Mouse (Mus musculus) heart, embryonic 11.5 days (tissue): ENCODE measurements around the gene Cox8a. TPM values are rescaled to one million over a fixed set of nuclear protein-coding genes. Genes with fewer than 3 reads are reported as not detected.

Experiments
- ATAC-seq: fragments of 200-750 bp; cut with Nextera tagmentation; replicated peaks from 2 replicates; pipeline ENCODE4 v1.8.0; 2017; ENCODE audit warnings: moderate library complexity; ENCODE audit not compliant: insufficient number of reproducible peaks, low FRiP score, low TSS enrichment
- H3K27ac ChIP-seq: fragments of 300-500 bp; sonication (generic); 2 replicates; pipeline ENCODE4 v1.5.1; 2014; ENCODE audit warnings: mild to moderate bottlenecking, low read depth, low read length
- H3K27me3 ChIP-seq: fragments of 300-500 bp; sonication (generic); 2 replicates; pipeline ENCODE4 v1.6.1; 2014; ENCODE audit warnings: mild to moderate bottlenecking, low read length, mixed read lengths; ENCODE audit not compliant: control insufficient read depth, insufficient read depth
- H3K36me3 ChIP-seq: fragments of 300-500 bp; sonication (generic); 2 replicates; pipeline ENCODE4 v1.6.1; 2014; ENCODE audit warnings: mild to moderate bottlenecking, low read length, moderate library complexity, mixed read lengths; ENCODE audit not compliant: control insufficient read depth, insufficient read depth
- H3K4me1 ChIP-seq: fragments of 300-500 bp; sonication (generic); 2 replicates; pipeline ENCODE4 v1.6.1; 2014; ENCODE audit warnings: low read length; ENCODE audit not compliant: control insufficient read depth, insufficient read depth
- H3K4me2 ChIP-seq: fragments of 300-500 bp; sonication (generic); 2 replicates; pipeline ENCODE4 v1.6.1; 2014; ENCODE audit warnings: mild to moderate bottlenecking, moderate library complexity
- H3K4me3 ChIP-seq: fragments of 300-500 bp; sonication (generic); 2 replicates; pipeline ENCODE4 v1.5.1; 2014; ENCODE audit warnings: low read depth, low read length
- H3K9ac ChIP-seq: fragments of 300-500 bp; sonication (generic); 2 replicates; pipeline ENCODE4 v1.6.1; 2014; ENCODE audit warnings: mild to moderate bottlenecking, low read depth, low read length, moderate library complexity
- H3K9me3 ChIP-seq: fragments of 300-500 bp; sonication (generic); replicated peaks from 2 replicates; pipeline ENCODE4 v1.6.1; 2016; ENCODE audit warnings: low read length; ENCODE audit not compliant: control insufficient read depth
- WGBS: fragments of 180-500 bp; shearing (Covaris S2); extraction: QIAGEN DNeasy Blood & Tissue Kit; methylation state at CpG from one replicate; pipeline ENCODE4 v1.1.7; 2014; ENCODE audit not compliant: insufficient replicate concordance; 5-methylcytosine and 5-hydroxymethylcytosine counted together
- polyA plus RNA-seq: library from polyadenylated mRNA; unstranded; fragments of >200 nt; fragmentation: Nextera tagmentation; extraction: Ambion mirVana; gene quantifications from 2 replicates; pipeline ENCODE4 v1.2.1, GENCODE M21; 2014

Cox8a gene
- polyA plus RNA-seq, 1 experiment from 2014 or later, result 1,771 TPM

GRCm38 (mm10) chr19:7176041-7176696, 41.2 kb downstream of the Cox8a start:
- no peak overlapping the region for H3K4me2 ChIP-seq
- no peak overlapping the region for H3K9ac ChIP-seq
- H3K4me3 ChIP-seq, result no peak overlapping the region
- ATAC-seq, result no peak
- H3K4me1 ChIP-seq, result peaks cover 21% of the 10 kb centered on the region
- 11% methylated on average over 11 of the region's 11 CpGs for WGBS
- H3K36me3 ChIP-seq, result no peaks in the 10 kb centered on the region
- H3K27me3 ChIP-seq, result peaks cover 21% of the 10 kb centered on the region
- no peaks in the 10 kb centered on the region for H3K9me3 ChIP-seq
- no peak overlapping the region for H3K27ac ChIP-seq

- 8% methylated on average over 13 of the region's 13 CpGs for whole genome bisulfite sequencing
- peaks cover 24% of the 10 kb centered on the region for H3K4me1 ChIP-seq
- no peak overlapping the region for H3K9ac ChIP-seq
- peaks cover 18% of the 10 kb centered on the region for H3K27me3 ChIP-seq
- no peak overlapping the region; the same call in 1 of the 2 replicates for H3K27ac ChIP-seq
- H3K36me3 ChIP-seq, result no peaks in the 10 kb centered on the region
- no peak overlapping the region for H3K4me3 ChIP-seq
- no peak; the same call in 1 of the 2 replicates for ATAC-seq
- H3K9me3 ChIP-seq, result no peaks in the 10 kb centered on the region
- peak overlapping the region; percentile 33; the same call in 1 of the 2 replicates for H3K4me2 ChIP-seq
Measured at GRCm38 (mm10) chr19:7172051-7172866, 45.2 kb downstream of the Cox8a start.

GRCm38 (mm10) chr19:7171447-7171846, 46.0 kb downstream of the Cox8a start:
- no peaks in the 10 kb centered on the region for H3K36me3 ChIP-seq
- H3K27me3 ChIP-seq, result peaks cover 25% of the 10 kb centered on the region
- H3K9me3 ChIP-seq, result no peaks in the 10 kb centered on the region
- ATAC-seq, result no peak
- H3K4me1 ChIP-seq, result peaks cover 24% of the 10 kb centered on the region
- no peak overlapping the region for H3K4me3 ChIP-seq
- H3K4me2 ChIP-seq, result no peak overlapping the region
- 10% methylated on average over 8 of the region's 8 CpGs for WGBS
- no peak overlapping the region for H3K27ac ChIP-seq
- no peak overlapping the region for H3K9ac ChIP-seq

GRCm38 (mm10) chr19:7170916-7171315, 46.5 kb downstream of the Cox8a start:
- no peaks in the 10 kb centered on the region for H3K9me3 ChIP-seq
- WGBS, result 65% methylated on average over 6 of the region's 6 CpGs
- H3K9ac ChIP-seq, result no peak overlapping the region
- no peak overlapping the region for H3K4me2 ChIP-seq
- no peaks in the 10 kb centered on the region for H3K36me3 ChIP-seq
- H3K4me1 ChIP-seq, result peaks cover 20% of the 10 kb centered on the region
- H3K27me3 ChIP-seq, result peaks cover 28% of the 10 kb centered on the region
- H3K27ac ChIP-seq, result no peak overlapping the region
- ATAC-seq, result 0 out of 2 replicates have a peak, but pooled peaks have one; percentile 16
- H3K4me3 ChIP-seq, result no peak overlapping the region

- H3K4me3 ChIP-seq, result no peak overlapping the region
- no peaks in the 10 kb centered on the region for H3K9me3 ChIP-seq
- H3K4me1 ChIP-seq, result peaks cover 29% of the 10 kb centered on the region
- H3K27me3 ChIP-seq, result peaks cover 52% of the 10 kb centered on the region
- H3K36me3 ChIP-seq, result no peaks in the 10 kb centered on the region
- WGBS, result 49% methylated on average over 2 of the region's 2 CpGs
- no peak for ATAC-seq
- H3K27ac ChIP-seq, result no peak overlapping the region
- H3K4me2 ChIP-seq, result no peak overlapping the region
- no peak overlapping the region for H3K9ac ChIP-seq
Measured at GRCm38 (mm10) chr19:7168423-7168822, 49.0 kb downstream of the Cox8a start.

GRCm38 (mm10) chr19:7166767-7167166, 50.6 kb downstream of the Cox8a start:
- Histone ChIP-seq H3K4me1 (peaks cover 19% of the 10 kb centered on the region), H3K9ac (no peak overlapping the region), H3K9me3 (no peaks in the 10 kb centered on the region), H3K4me2 (no peak overlapping the region), H3K27ac (no peak overlapping the region), H3K36me3 (no peaks in the 10 kb centered on the region), H3K4me3 (no peak overlapping the region), H3K27me3 (peaks cover 61% of the 10 kb centered on the region)
- ATAC-seq, result no peak
- 10% methylated on average over 6 of the region's 6 CpGs for WGBS

GRCm38 (mm10) chr19:7166200-7166711, 51.2 kb downstream of the Cox8a start:
- Histone ChIP-seq H3K9ac (0 out of 2 replicates have a peak overlapping the region, but pooled peaks have one; percentile 68), H3K27ac (no peak overlapping the region), H3K4me2 (peak overlapping the region; percentile 99), H3K9me3 (no peaks in the 10 kb centered on the region), H3K27me3 (peaks cover 63% of the 10 kb centered on the region), H3K36me3 (no peaks in the 10 kb centered on the region), H3K4me1 (peaks cover 14% of the 10 kb centered on the region), H3K4me3 (peak overlapping the region; percentile 68)
- 5% methylated on average over 15 of the region's 15 CpGs for WGBS
- ATAC-seq, result no peak

GRCm38 (mm10) chr19:7165509-7166199, 51.8 kb downstream of the Cox8a start:
- ATAC-seq, result no peak

More at GRCm38 (mm10) chr19:7165509-7166199, 51.8 kb downstream of the Cox8a start:
- Histone ChIP-seq H3K27ac (no peak overlapping the region), H3K4me2 (peak overlapping the region; percentile 99), H3K9me3 (no peaks in the 10 kb centered on the region), H3K27me3 (peaks cover 65% of the 10 kb centered on the region), H3K4me3 (peak overlapping the region; percentile 68), H3K9ac (peak overlapping the region; percentile 68), H3K36me3 (no peaks in the 10 kb centered on the region), H3K4me1 (peaks cover 13% of the 10 kb centered on the region)
- 1% methylated on average over 63 of the region's 105 CpGs for WGBS
